Mouse (Mus musculus): ENCODE results near the gene Klf7. TPM values are rescaled to one million over a fixed set of nuclear protein-coding genes. Genes with fewer than 3 reads are reported as not detected.

The Klf7 gene
- 66.7 and 70.6 TPM in 2 replicates for polyA plus RNA-seq (2015; fragmentation: Nextera tagmentation; extraction: Ambion mirVana)

GRCm38 (mm10) chr1:64121559-64122465 is at the start of gene Klf7:
Klf7 (minus strand) TSS chr1:64122282.

Small RNAs within 50 kb of the gene (microRNA-seq; reads per million reads assigned to microRNA genes)
- 0.87 reads per million for gene Mir6899

Data from neural tube, postnatal 0 days (tissue).